Mouse (Mus musculus): ENCODE results near the gene Efcab12.
"Not testable (repeated sequence)": the region's sequence is repeated elsewhere in the genome, so short reads cannot be mapped to it uniquely, and the experiment has no call there.

Efcab12 gene

GRCm38 (mm10) chr6:115838161-115838597 is at the start of gene Efcab12:
Gene Efcab12, minus strand, starts transcription at chr6:115838412.
- peak; percentile 88 for DNase-seq

- DNase-seq: peak; percentile 31
Observed at GRCm38 (mm10) chr6:115886894-115887293, 48.7 kb upstream of the Efcab12 start.

- DNase-seq: peak; percentile 24
Observed at GRCm38 (mm10) chr6:115884018-115884417, 45.8 kb upstream of the Efcab12 start.

- peak; percentile 71 for DNase-seq
Observed at GRCm38 (mm10) chr6:115880751-115881150, 42.5 kb upstream of the Efcab12 start.

- DNase-seq: peak; percentile 35
Observed at GRCm38 (mm10) chr6:115879736-115880135, 41.5 kb upstream of the Efcab12 start.

GRCm38 (mm10) chr6:115878694-115879093 is 40.5 kb upstream of the Efcab12 start:
- no peak for DNase-seq

GRCm38 (mm10) chr6:115877239-115877638 is 39.0 kb upstream of the Efcab12 start:
- DNase-seq: no peak

GRCm38 (mm10) chr6:115871318-115871717 is 33.1 kb upstream of the Efcab12 start:
- not testable (repeated sequence) for DNase-seq

- not testable (repeated sequence) for DNase-seq
Observed at GRCm38 (mm10) chr6:115867157-115867556, 28.9 kb upstream of the Efcab12 start.

GRCm38 (mm10) chr6:115865246-115865645 is 27.0 kb upstream of the Efcab12 start:
- DNase-seq: no peak

- DNase-seq: no peak
Observed at GRCm38 (mm10) chr6:115863340-115863841, 25.2 kb upstream of the Efcab12 start.

- DNase-seq: no peak
Observed at GRCm38 (mm10) chr6:115860027-115860556, 21.9 kb upstream of the Efcab12 start.

GRCm38 (mm10) chr6:115859258-115859657 is 21.0 kb upstream of the Efcab12 start:
- no peak for DNase-seq

GRCm38 (mm10) chr6:115856361-115856745 is 18.1 kb upstream of the Efcab12 start:
- no peak for DNase-seq

- DNase-seq: no peak
Observed at GRCm38 (mm10) chr6:115855733-115856360, 17.6 kb upstream of the Efcab12 start.

- peak; percentile 35 for DNase-seq
Observed at GRCm38 (mm10) chr6:115854432-115854831, 16.2 kb upstream of the Efcab12 start.

- DNase-seq: no peak
Observed at GRCm38 (mm10) chr6:115853985-115854384, 15.8 kb upstream of the Efcab12 start.

- peak; percentile 99 for DNase-seq
Observed at GRCm38 (mm10) chr6:115853091-115853813, 15.0 kb upstream of the Efcab12 start, which contains the start of the genes Mbd4 and Ift122. Gene Mbd4, minus strand, starts transcription at chr6:115853371. Gene Ift122, plus strand, starts transcription at chr6:115853470.

GRCm38 (mm10) chr6:115852446-115853090 is 14.4 kb upstream of the Efcab12 start:
- DNase-seq: no peak

- no peak for DNase-seq
Observed at GRCm38 (mm10) chr6:115848598-115849304, 10.5 kb upstream of the Efcab12 start.

GRCm38 (mm10) chr6:115846640-115847411 is 8.6 kb upstream of the Efcab12 start:
- peak; percentile 85 for DNase-seq

- DNase-seq: no peak
Observed at GRCm38 (mm10) chr6:115845006-115845405, 6.8 kb upstream of the Efcab12 start.

All from lung, postnatal 36 days (tissue).